Mouse (Mus musculus) hindbrain, embryonic 12.5 days (tissue): ENCODE results near the gene Cep170b. TPM values are rescaled to one million over a fixed set of nuclear protein-coding genes. Genes with fewer than 3 reads are reported as not detected.

ENCODE experiments used
- ATAC-seq: fragments of 200-750 bp; cut with Nextera tagmentation; 2 replicates; pipeline ENCODE4 v1.8.0; 2017; ENCODE audit warnings: moderate TSS enrichment; ENCODE audit not compliant: low FRiP score
- H3K27ac ChIP-seq: fragments of 300-500 bp; sonication (generic); 2 replicates; pipeline ENCODE4 v1.5.1; 2016; ENCODE audit warnings: mild to moderate bottlenecking
- H3K27me3 ChIP-seq: fragments of 300-500 bp; sonication (generic); 2 replicates; pipeline ENCODE4 v1.6.1; 2016; ENCODE audit warnings: mild to moderate bottlenecking
- H3K36me3 ChIP-seq: fragments of 300-500 bp; sonication (generic); 2 replicates; pipeline ENCODE4 v1.6.1; 2016; ENCODE audit warnings: mild to moderate bottlenecking
- H3K4me1 ChIP-seq: fragments of 300-500 bp; sonication (generic); 2 replicates; pipeline ENCODE4 v1.6.1; 2016
- H3K4me2 ChIP-seq: fragments of 300-500 bp; sonication (generic); replicated peaks from 2 replicates; pipeline ENCODE4 v1.6.1; 2016; ENCODE audit warnings: mild to moderate bottlenecking
- H3K4me3 ChIP-seq: fragments of 300-500 bp; sonication (generic); 2 replicates; pipeline ENCODE4 v1.5.1; 2016; ENCODE audit warnings: mild to moderate bottlenecking
- H3K9ac ChIP-seq: fragments of 300-500 bp; sonication (generic); 2 replicates; pipeline ENCODE4 v1.6.1; 2016; ENCODE audit warnings: mild to moderate bottlenecking, moderate library complexity
- H3K9me3 ChIP-seq: fragments of 300-500 bp; sonication (generic); replicated peaks from 2 replicates; pipeline ENCODE4 v1.6.1; 2016; ENCODE audit warnings: mild to moderate bottlenecking
- WGBS: fragments of 180-500 bp; shearing (Covaris S2); methylation state at CpG from one replicate; pipeline ENCODE4 v1.1.7; 2016; 5-methylcytosine and 5-hydroxymethylcytosine counted together
- polyA plus RNA-seq: library from polyadenylated mRNA; unstranded; fragments of >200 nt; fragmentation: Nextera tagmentation; extraction: Ambion mirVana; gene quantifications from 2 replicates; pipeline ENCODE4 v1.2.1, GENCODE M21; 2016

Cep170b gene
- polyA plus RNA-seq, 1 experiment from 2014 or later, result 28.5 TPM

GRCm38 (mm10) chr12:112732591-112732990 lies 12.3 kb downstream of the Cep170b start:
- Histone ChIP-seq H3K9ac (no peak overlapping the region), H3K27ac (no peak overlapping the region), H3K4me2 (no peak overlapping the region), H3K9me3 (no peaks in the 10 kb centered on the region), H3K4me1 (0 out of 2 replicates have a peak, but pooled peaks cover 1% of the 10 kb centered on the region), H3K27me3 (no peaks in the 10 kb centered on the region), H3K36me3 (peaks cover 60% of the 10 kb centered on the region), H3K4me3 (no peak overlapping the region)
- no peak for ATAC-seq
- WGBS, result 93% methylated on average over 10 of the region's 10 CpGs

DNA sequence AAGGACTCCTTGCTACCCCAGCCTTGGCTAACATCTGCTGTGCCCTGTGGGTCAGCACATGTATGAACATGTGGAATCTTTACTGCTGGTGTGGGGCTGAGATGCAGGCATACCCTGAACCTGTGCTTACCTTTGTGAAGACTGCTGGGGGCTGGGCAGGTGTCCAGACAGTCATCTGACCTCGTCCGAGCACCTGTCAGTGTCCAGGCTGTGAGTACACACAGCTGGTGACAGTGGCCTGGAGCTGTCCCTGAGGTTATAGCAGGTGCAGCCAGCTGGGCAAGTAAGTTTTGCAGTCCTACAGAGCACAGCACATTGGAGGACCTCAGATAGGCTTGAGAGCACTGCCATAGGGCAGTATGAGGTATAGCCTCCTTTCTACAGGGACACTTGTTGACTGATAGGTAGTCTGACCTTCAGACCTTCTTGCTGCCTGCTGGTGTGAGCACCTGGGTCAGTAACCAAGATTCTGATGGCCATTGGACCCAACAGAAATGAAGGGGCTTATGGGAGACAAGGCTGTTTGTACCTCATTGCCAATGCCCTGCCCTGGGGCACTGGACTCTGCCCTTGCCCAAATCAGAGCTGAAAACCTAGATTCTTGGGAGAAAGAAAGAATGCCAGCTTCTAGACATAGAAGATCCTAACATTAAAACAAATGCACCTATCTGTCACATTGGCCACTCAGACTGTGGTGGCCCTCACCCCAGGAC lies 14.0 kb downstream of the Cep170b start:
- H3K4me1 ChIP-seq, result no peaks in the 10 kb centered on the region
- H3K36me3 ChIP-seq, result peaks cover 76% of the 10 kb centered on the region
- no peak for ATAC-seq
- WGBS, result 92% methylated on average over 2 of the region's 2 CpGs
- no peak overlapping the region for H3K9ac ChIP-seq
- H3K9me3 ChIP-seq, result no peaks in the 10 kb centered on the region
- no peak overlapping the region for H3K4me2 ChIP-seq
- H3K27ac ChIP-seq, result no peak overlapping the region
- no peak overlapping the region for H3K4me3 ChIP-seq
- no peaks in the 10 kb centered on the region for H3K27me3 ChIP-seq

DNA sequence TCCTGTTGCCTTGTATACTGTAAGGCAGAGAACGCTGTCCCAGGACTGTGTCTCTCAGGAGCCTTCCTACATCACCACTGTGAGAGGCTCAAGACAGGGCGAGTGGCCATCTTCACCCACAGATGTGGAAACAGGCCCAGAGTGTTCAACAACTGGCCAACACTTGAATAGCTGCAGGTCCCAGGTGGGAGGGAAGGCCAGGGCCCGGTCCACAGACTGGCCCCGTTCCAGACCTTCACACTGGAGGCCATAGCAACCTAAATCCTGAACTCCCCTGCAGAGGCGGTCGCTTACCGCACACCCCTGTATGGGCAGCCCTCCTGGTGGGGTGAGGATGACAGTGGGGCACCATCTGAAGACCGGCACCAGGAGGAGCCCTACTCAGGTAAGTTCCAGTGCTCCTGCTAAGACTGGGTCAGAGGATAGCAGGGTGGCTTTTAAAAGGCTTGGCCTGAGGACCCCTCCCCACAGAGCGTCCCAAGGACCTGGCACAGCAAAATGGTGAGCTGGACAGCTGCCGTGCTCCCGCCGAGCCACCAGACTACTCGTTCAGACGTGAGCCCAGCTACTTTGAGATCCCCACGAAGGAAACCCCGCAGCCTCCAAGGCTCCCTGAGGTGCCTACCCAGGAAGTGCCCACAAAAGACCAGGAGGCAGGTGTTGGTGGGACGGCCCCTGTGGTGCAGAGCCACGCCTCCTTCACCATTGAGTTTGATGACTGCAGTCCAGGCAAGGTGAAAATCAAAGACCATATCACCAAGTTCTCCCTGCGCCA lies 14.8 kb downstream of the Cep170b start:
- 88% methylated on average over 19 of the region's 19 CpGs for WGBS
- ATAC-seq, result no peak
- H3K27me3 ChIP-seq, result no peaks in the 10 kb centered on the region
- H3K4me1 ChIP-seq, result no peaks in the 10 kb centered on the region
- H3K9ac ChIP-seq, result no peak overlapping the region
- peaks cover 84% of the 10 kb centered on the region for H3K36me3 ChIP-seq
- no peak overlapping the region for H3K4me3 ChIP-seq
- H3K27ac ChIP-seq, result no peak overlapping the region
- no peaks in the 10 kb centered on the region for H3K9me3 ChIP-seq
- H3K4me2 ChIP-seq, result no peak overlapping the region

DNA sequence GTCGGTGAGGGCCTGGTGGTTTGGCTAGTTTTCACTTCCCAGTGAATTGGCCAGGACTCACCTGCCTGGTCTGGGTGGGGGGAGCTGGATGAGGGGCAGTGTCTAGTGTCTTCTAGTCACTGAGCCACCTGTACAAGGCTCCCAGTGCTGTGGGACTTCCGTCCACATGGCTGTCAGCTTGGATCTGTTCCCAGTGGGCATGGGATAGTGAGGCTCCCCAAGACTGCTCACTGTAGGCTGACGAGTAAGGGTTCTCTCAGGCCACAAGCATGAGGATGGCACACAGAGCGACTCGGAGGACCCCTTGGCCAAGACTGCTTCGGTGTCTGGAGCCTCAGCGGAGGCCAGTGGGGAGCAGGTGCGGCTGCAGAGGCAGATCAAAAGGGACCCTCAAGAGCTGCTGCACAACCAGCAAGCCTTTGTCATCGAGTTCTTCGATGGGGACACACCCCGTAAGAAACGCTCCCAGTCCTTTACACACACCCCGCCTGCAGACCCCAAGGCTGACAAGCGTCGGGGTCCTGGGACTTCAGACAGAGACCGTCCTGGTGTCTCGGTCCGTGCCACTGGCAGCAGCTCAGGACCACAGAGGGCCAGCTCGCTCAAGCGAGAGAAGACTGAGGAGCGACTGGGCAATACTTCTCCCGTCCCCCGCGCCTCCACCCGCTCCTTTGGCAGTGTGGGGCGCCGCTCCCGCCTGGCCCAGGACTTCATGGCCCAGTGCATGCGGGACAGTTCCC lies 15.8 kb downstream of the Cep170b start:
- Histone ChIP-seq H3K9me3 (no peaks in the 10 kb centered on the region), H3K36me3 (peaks cover 92% of the 10 kb centered on the region), H3K4me2 (no peak overlapping the region), H3K27ac (no peak overlapping the region), H3K4me1 (no peaks in the 10 kb centered on the region), H3K4me3 (no peak overlapping the region), H3K27me3 (no peaks in the 10 kb centered on the region), H3K9ac (no peak overlapping the region)
- no peak for ATAC-seq
- WGBS, result 86% methylated on average over 28 of the region's 29 CpGs

GRCm38 (mm10) chr12:112736636-112736925 lies 16.3 kb downstream of the Cep170b start:
- no peaks in the 10 kb centered on the region for H3K9me3 ChIP-seq
- no peak overlapping the region for H3K27ac ChIP-seq
- H3K4me1 ChIP-seq, result no peaks in the 10 kb centered on the region
- no peak overlapping the region for H3K4me2 ChIP-seq
- H3K27me3 ChIP-seq, result no peaks in the 10 kb centered on the region
- H3K36me3 ChIP-seq, result peaks cover 90% of the 10 kb centered on the region
- 89% methylated on average over 10 of the region's 10 CpGs for WGBS
- no peak overlapping the region for H3K4me3 ChIP-seq
- no peak overlapping the region for H3K9ac ChIP-seq
- ATAC-seq, result no peak

DNA sequence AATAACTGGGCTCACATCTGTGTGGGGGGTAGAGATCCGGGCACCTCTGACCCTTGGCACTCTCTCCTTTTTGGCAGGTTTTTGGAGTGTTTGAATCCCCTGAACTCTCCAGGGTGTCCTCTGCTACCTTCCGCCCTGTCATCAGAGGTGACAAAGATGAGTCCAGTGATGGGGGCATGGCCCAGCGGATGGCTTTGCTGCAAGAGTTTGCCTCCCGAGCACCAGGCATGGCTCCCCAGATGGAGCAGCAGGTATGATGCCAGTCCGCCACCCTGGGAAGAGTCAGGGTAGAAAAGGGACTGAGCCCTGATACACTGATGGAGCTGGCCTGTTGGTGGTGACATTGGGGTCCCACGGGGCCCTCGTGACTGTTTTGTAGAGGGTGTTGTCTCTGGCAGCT lies 16.8 kb downstream of the Cep170b start:
- 91% methylated on average over 7 of the region's 7 CpGs for WGBS
- H3K27me3 ChIP-seq, result no peaks in the 10 kb centered on the region

GRCm38 (mm10) chr12:112737761-112738160 lies 17.5 kb downstream of the Cep170b start:
- Histone ChIP-seq H3K9ac (no peak overlapping the region), H3K36me3 (peaks cover 78% of the 10 kb centered on the region), H3K4me2 (no peak overlapping the region), H3K9me3 (no peaks in the 10 kb centered on the region), H3K27me3 (no peaks in the 10 kb centered on the region), H3K4me1 (peaks cover 1% of the 10 kb centered on the region; the same call in 1 of the 2 replicates), H3K4me3 (no peak overlapping the region), H3K27ac (no peak overlapping the region)
- WGBS, result 91% methylated on average over 14 of the region's 14 CpGs
- ATAC-seq, result no peak

More for the DNA sequence above, 16.8 kb downstream of the Cep170b start:
- H3K27ac ChIP-seq, result no peak overlapping the region
- ATAC-seq, result no peak
- H3K9me3 ChIP-seq, result no peaks in the 10 kb centered on the region
- no peak overlapping the region for H3K4me2 ChIP-seq
- H3K4me3 ChIP-seq, result no peak overlapping the region
- no peaks in the 10 kb centered on the region for H3K4me1 ChIP-seq
- H3K9ac ChIP-seq, result no peak overlapping the region
- H3K36me3 ChIP-seq, result peaks cover 85% of the 10 kb centered on the region

DNA sequence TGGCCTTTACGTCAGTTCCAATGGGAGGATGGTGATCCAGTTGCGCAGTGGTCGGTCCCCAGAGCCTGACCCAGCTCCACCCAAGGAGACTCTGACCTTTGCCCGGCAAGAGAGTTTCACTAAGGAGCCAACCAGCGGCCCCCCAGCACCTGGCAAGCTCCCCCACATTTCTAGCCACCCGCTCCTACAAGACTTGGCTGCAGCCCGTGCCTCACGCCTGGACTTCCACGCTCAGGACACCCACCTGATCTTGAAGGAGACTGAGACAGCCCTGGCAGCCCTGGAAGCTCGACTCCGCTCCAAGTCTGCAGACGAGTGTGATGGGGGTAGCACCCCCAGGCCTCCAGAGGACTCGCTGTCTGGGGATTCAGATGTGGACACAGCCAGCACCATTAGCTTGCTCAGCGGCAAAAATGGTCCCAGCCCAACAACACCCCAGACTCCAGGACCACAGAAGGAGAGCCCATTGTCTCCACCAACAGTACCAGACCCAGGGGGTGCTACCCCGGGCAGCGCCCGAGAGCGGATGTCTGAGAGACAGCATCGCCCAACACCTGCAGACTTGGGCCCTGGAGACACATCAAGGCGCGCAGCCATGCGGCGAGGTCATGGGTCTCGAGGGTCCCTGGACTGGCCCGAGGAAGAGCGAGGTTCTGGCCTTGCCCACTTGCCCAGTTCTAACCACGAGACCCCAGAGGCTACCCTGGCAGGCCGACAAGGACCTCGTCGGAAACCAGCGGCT lies 18.2 kb downstream of the Cep170b start:
- Histone ChIP-seq H3K9me3 (no peaks in the 10 kb centered on the region), H3K4me3 (no peak overlapping the region), H3K36me3 (peaks cover 71% of the 10 kb centered on the region), H3K9ac (no peak overlapping the region), H3K4me2 (no peak overlapping the region), H3K4me1 (peaks cover 4% of the 10 kb centered on the region; the same call in 1 of the 2 replicates), H3K27me3 (no peaks in the 10 kb centered on the region), H3K27ac (no peak overlapping the region)
- WGBS, result 91% methylated on average over 31 of the region's 31 CpGs
- ATAC-seq, result no peak

DNA sequence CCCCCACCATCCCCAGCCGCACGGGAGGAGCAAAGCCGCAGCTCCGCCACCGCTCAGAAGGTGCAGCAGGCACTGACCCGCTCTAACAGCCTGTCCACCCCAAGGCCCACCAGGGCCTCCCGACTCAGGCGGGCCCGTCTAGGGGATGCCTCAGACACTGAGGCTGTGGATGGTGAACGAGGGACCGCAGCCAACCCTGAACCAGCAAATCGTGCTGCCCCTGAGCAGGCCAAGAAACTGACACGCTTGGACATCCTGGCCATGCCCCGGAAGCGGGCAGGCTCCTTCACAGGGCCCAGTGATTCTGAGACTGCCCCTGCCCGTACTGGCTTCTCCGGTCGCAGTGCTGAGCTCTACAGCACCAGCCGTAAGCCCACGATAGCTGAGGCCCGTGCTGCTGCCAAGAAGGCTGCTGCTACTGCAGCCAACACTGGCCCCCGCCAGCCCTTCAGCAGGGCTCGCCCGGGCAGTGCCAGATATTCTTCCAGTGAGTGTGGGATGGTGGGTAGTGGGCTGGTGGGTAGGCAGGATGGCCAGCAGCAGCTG lies 18.8 kb downstream of the Cep170b start:
- 90% methylated on average over 24 of the region's 24 CpGs for WGBS
- H3K9me3 ChIP-seq, result no peaks in the 10 kb centered on the region
- H3K4me1 ChIP-seq, result peaks cover 4% of the 10 kb centered on the region; the same call in 1 of the 2 replicates

GRCm38 (mm10) chr12:112742768-112743167 lies 22.5 kb downstream of the Cep170b start:
- Histone ChIP-seq H3K4me3 (no peak overlapping the region), H3K9ac (peak overlapping the region; percentile 23; the same call in 1 of the 2 replicates), H3K4me1 (peaks cover 18% of the 10 kb centered on the region), H3K27me3 (no peaks in the 10 kb centered on the region), H3K27ac (0 out of 2 replicates have a peak overlapping the region, but pooled peaks have one; percentile 46), H3K36me3 (peaks cover 55% of the 10 kb centered on the region), H3K4me2 (no peak overlapping the region), H3K9me3 (no peaks in the 10 kb centered on the region)
- no peak for ATAC-seq
- WGBS, result 71% methylated on average over 6 of the region's 6 CpGs

More for the DNA sequence above, 18.8 kb downstream of the Cep170b start:
- ATAC-seq, result no peak
- Histone ChIP-seq H3K36me3 (peaks cover 70% of the 10 kb centered on the region), H3K4me2 (no peak overlapping the region), H3K9ac (no peak overlapping the region), H3K27me3 (no peaks in the 10 kb centered on the region), H3K4me3 (no peak overlapping the region), H3K27ac (no peak overlapping the region)

DNA sequence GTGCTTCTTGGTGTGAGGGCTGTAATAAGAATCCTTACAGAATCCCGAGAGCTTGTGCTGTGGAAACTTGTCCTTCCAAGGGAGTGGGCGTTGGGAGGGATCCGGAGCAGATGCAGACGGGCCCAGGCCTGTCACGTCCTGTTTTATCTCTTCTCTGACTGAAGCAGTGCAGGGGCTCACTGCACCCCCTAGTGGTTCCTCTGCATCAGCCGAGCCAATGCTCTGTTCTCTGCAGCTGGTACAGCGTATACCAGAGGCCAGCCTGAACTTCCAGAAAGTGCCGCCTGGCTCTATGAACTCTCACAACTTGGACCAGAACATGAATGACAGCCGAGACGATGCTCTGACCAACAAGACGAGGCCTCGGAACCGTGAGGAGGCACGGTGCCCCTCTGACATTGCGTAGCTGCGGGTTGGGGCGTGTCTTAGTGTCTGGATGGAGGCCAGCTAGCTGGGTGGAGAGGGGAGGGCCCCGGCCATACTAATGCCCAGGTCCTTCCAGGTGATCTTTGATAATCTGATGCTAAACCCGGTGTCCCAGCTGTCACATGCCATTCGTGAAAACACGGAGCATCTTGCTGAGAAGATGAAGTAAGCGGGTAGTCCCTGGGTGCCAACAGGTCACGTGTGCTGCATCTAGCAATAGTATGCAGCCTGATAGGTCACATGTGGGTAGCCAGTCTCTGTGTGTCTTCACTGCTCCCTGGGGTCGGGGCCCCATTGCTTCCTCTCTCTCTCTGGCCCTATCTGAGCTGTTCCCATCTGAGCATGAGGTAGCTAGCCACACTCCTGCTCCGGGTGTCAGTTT lies 23.1 kb downstream of the Cep170b start:
- 60% methylated on average over 25 of the region's 25 CpGs for WGBS
- no peak overlapping the region for H3K4me2 ChIP-seq
- no peak overlapping the region for H3K4me3 ChIP-seq
- peak; percentile 53 for ATAC-seq
- H3K36me3 ChIP-seq, result peaks cover 50% of the 10 kb centered on the region
- 0 out of 2 replicates have a peak overlapping the region, but pooled peaks have one; percentile 46 for H3K27ac ChIP-seq
- H3K27me3 ChIP-seq, result no peaks in the 10 kb centered on the region
- H3K9me3 ChIP-seq, result no peaks in the 10 kb centered on the region
- peaks cover 18% of the 10 kb centered on the region for H3K4me1 ChIP-seq
- H3K9ac ChIP-seq, result peak overlapping the region; percentile 27; the same call in 1 of the 2 replicates
